In genomic region chr6:127659966-127660365, GRCm38 (mm10) we compare ENCODE assay signal across 26 mouse cellular contexts.
DNase-seq lines count a peak whose midpoint lies in the region; ATAC-seq lines count a peak whose summit lies in the region.
"Had no signal": no experiment of that assay in that cellular context is flagged by ENCODE, and none has a peak within 500 bp of the region (broad histone marks: within the 10 kb centered on the region; RNA-seq: fewer than 3 reads in every experiment).

No protein-coding gene starts in this region.

- no peaks in the 10 kb centered on the region for H3K4me1 ChIP-seq in embryonic facial prominence, embryonic 12.5 days
- H3K4me1 ChIP-seq in embryonic facial prominence, embryonic 10.5 days: no peaks in the 10 kb centered on the region
- H3K4me1 ChIP-seq in lung, embryonic 16.5 days (replicated peaks; ENCODE audit: control insufficient read depth, insufficient read depth, low read length): peaks cover 6% of the 10 kb centered on the region
- H3K4me1 ChIP-seq: hindbrain, embryonic 10.5 days had no signal

- H3K4me2 ChIP-seq in embryonic facial prominence, embryonic 12.5 days (replicated peaks): no peak overlapping the region
- no peak overlapping the region for H3K4me2 ChIP-seq in lung, embryonic 16.5 days (ENCODE audit: low read depth, low read length)
- H3K4me2 ChIP-seq: forebrain, embryonic 12.5 days; heart, embryonic 12.5 days; heart, embryonic 15.5 days; hindbrain, embryonic 13.5 days had no signal

- peak; percentile 52; the same call in 1 of the 2 replicates for ATAC-seq in embryonic facial prominence, embryonic 12.5 days (ENCODE audit: insufficient number of reproducible peaks, insufficient read depth, low FRiP score, low TSS enrichment)
- peak; percentile 72 for ATAC-seq in lung, embryonic 16.5 days (ENCODE audit: low read depth)
- ATAC-seq: activated CD4-positive, CD25-positive, alpha-beta regulatory T cell, adult 4 months had no signal

- no peaks in the 10 kb centered on the region for H3K9me3 ChIP-seq in embryonic facial prominence, embryonic 12.5 days
- no peaks in the 10 kb centered on the region for H3K9me3 ChIP-seq in embryonic facial prominence, embryonic 10.5 days
- H3K9me3 ChIP-seq in lung, embryonic 16.5 days (ENCODE audit: control insufficient read depth, low read length): no peaks in the 10 kb centered on the region
- H3K9me3 ChIP-seq: forebrain, embryonic 12.5 days; heart, embryonic 15.5 days; hindbrain, embryonic 10.5 days; hindbrain, embryonic 13.5 days had no signal

- no peak overlapping the region for H3K27ac ChIP-seq in embryonic facial prominence, embryonic 12.5 days
- H3K27ac ChIP-seq in embryonic facial prominence, embryonic 10.5 days (replicated peaks): no peak overlapping the region
- peak overlapping the region; percentile 23; the same call in 1 of the 2 replicates for H3K27ac ChIP-seq in lung, embryonic 16.5 days (ENCODE audit: low read length)
- H3K27ac ChIP-seq: forebrain, embryonic 12.5 days; heart, embryonic 15.5 days; hindbrain, embryonic 10.5 days; hindbrain, embryonic 13.5 days had no signal

- no peak overlapping the region for H3K9ac ChIP-seq in embryonic facial prominence, embryonic 12.5 days
- H3K9ac ChIP-seq in lung, embryonic 16.5 days (ENCODE audit: low read length): no peak overlapping the region
- H3K9ac ChIP-seq: forebrain, embryonic 12.5 days; forebrain, postnatal 0 days; heart, embryonic 12.5 days; heart, embryonic 15.5 days; hindbrain, embryonic 13.5 days had no signal

- 74% methylated on average over 4 of the region's 4 CpGs for WGBS in embryonic facial prominence, embryonic 12.5 days
- 92% methylated on average over 4 of the region's 4 CpGs for WGBS in embryonic facial prominence, embryonic 10.5 days
- WGBS in lung, embryonic 16.5 days: 63% methylated on average over 4 of the region's 4 CpGs

- no peaks in the 10 kb centered on the region for H3K36me3 ChIP-seq in embryonic facial prominence, embryonic 12.5 days
- no peaks in the 10 kb centered on the region for H3K36me3 ChIP-seq in embryonic facial prominence, embryonic 10.5 days (replicated peaks)
- peaks cover 3% of the 10 kb centered on the region; the same call in 1 of the 2 replicates for H3K36me3 ChIP-seq in lung, embryonic 16.5 days (ENCODE audit: control insufficient read depth, insufficient read depth, low read length)
- H3K36me3 ChIP-seq: forebrain, embryonic 12.5 days; heart, embryonic 12.5 days; heart, embryonic 15.5 days; hindbrain, embryonic 10.5 days; hindbrain, embryonic 13.5 days had no signal

- H3K4me3 ChIP-seq in embryonic facial prominence, embryonic 12.5 days: no peak overlapping the region
- no peak overlapping the region for H3K4me3 ChIP-seq in embryonic facial prominence, embryonic 10.5 days
- H3K4me3 ChIP-seq in lung, embryonic 16.5 days (ENCODE audit: low read length): no peak overlapping the region
- H3K4me3 ChIP-seq: erythroblast, embryonic 14.5 days; forebrain, embryonic 12.5 days; heart, embryonic 12.5 days; heart, embryonic 15.5 days; hindbrain, embryonic 10.5 days; hindbrain, embryonic 13.5 days had no signal

- H3K27me3 ChIP-seq in embryonic facial prominence, embryonic 12.5 days: no peaks in the 10 kb centered on the region
- H3K27me3 ChIP-seq in embryonic facial prominence, embryonic 10.5 days (replicated peaks; ENCODE audit: low read depth, poor library complexity, severe bottlenecking): no peaks in the 10 kb centered on the region
- H3K27me3 ChIP-seq in lung, embryonic 16.5 days (ENCODE audit: control insufficient read depth, insufficient read depth, low read depth, low read length): no peaks in the 10 kb centered on the region
- H3K27me3 ChIP-seq: heart, embryonic 15.5 days; hindbrain, embryonic 13.5 days had no signal

- DNase-seq in embryonic facial prominence, embryonic 10.5 days (ENCODE audit: low spot score): no peak
- no peak for DNase-seq in lung, postnatal 14 days
- DNase-seq in lung, postnatal 10 days: peak; percentile 18
- no peak for DNase-seq in thymus, postnatal 25 days
- no peak for DNase-seq in thymus, postnatal 14 days
- DNase-seq: adrenal gland, adult 8-10 months; adrenal gland, postnatal 25 days; cerebellum, adult 11-12 months; cerebellum, adult 8-10 months; cerebellum, postnatal 10 days; cerebellum, postnatal 36 days; embryo, embryonic 11 days; forebrain, postnatal 0 days; gastrocnemius, postnatal 25 days; heart, adult 18-20 months; heart, postnatal 10 days; heart, postnatal 36 days had no signal
